Mouse (Mus musculus) lung, embryonic 15.5 days (tissue): ENCODE measurements around the gene Scarb2. TPM values are rescaled to one million over a fixed set of nuclear protein-coding genes. Genes with fewer than 3 reads are reported as not detected.
A peak's percentile ranks its signal among the peaks of the same experiment; 100 is the strongest.

ENCODE experiments used
- ATAC-seq: fragments of 200-750 bp; cut with Nextera tagmentation; 2 replicates; pipeline ENCODE4 v1.8.0; 2017; ENCODE audit warnings: moderate number of reproducible peaks, borderline replicate concordance; ENCODE audit not compliant: low FRiP score, low TSS enrichment; ENCODE audit errors: extremely low read depth
- H3K27ac ChIP-seq: fragments of 300-500 bp; sonication (generic); 2 replicates; pipeline ENCODE4 v1.5.1; 2015; ENCODE audit warnings: moderate library complexity, mild to moderate bottlenecking, inconsistent platforms
- H3K27me3 ChIP-seq: fragments of 300-500 bp; sonication (generic); 2 replicates; pipeline ENCODE4 v1.6.1; 2015; ENCODE audit warnings: inconsistent platforms
- H3K36me3 ChIP-seq: fragments of 300-500 bp; sonication (generic); 2 replicates; pipeline ENCODE4 v1.6.1; 2015; ENCODE audit warnings: inconsistent platforms
- H3K4me1 ChIP-seq: fragments of 300-500 bp; sonication (generic); 2 replicates; pipeline ENCODE4 v1.6.1; 2015; ENCODE audit warnings: inconsistent platforms
- H3K4me2 ChIP-seq: fragments of 300-500 bp; sonication (generic); 2 replicates; pipeline ENCODE4 v1.6.1; 2015; ENCODE audit warnings: inconsistent platforms, mild to moderate bottlenecking, moderate library complexity
- H3K4me3 ChIP-seq: fragments of 300-500 bp; sonication (generic); 2 replicates; pipeline ENCODE4 v1.5.1; 2015; ENCODE audit warnings: mild to moderate bottlenecking, inconsistent platforms
- H3K9ac ChIP-seq: fragments of 300-500 bp; sonication (generic); 2 replicates; pipeline ENCODE4 v1.6.1; 2015; ENCODE audit warnings: inconsistent platforms
- H3K9me3 ChIP-seq: fragments of 300-500 bp; sonication (generic); 2 replicates; pipeline ENCODE4 v1.6.1; 2016; ENCODE audit warnings: inconsistent platforms
- WGBS: fragments of 180-500 bp; shearing (Covaris S2); methylation state at CpG from one replicate; pipeline ENCODE4 v1.1.7; 2015; 5-methylcytosine and 5-hydroxymethylcytosine counted together
- polyA plus RNA-seq: library from polyadenylated mRNA; unstranded; fragments of >200 nt; fragmentation: Nextera tagmentation; extraction: Ambion mirVana; gene quantifications from 2 replicates; pipeline ENCODE4 v1.2.1, GENCODE M21; 2015

The Scarb2 gene
- polyA plus RNA-seq, 1 experiment from 2014 or later, result 17.2 TPM

- H3K4me3 ChIP-seq, result no peak overlapping the region
- H3K27me3 ChIP-seq, result no peaks in the 10 kb centered on the region
- ATAC-seq, result no peak
- H3K4me1 ChIP-seq, result peaks cover 65% of the 10 kb centered on the region
- 51% methylated on average over 4 of the region's 4 CpGs for WGBS
- no peaks in the 10 kb centered on the region for H3K36me3 ChIP-seq
- H3K9me3 ChIP-seq, result no peaks in the 10 kb centered on the region
- H3K27ac ChIP-seq, result no peak overlapping the region
- H3K4me2 ChIP-seq, result no peak overlapping the region
- no peak overlapping the region for H3K9ac ChIP-seq
Observed at GRCm38 (mm10) chr5:92490779-92491178, 15.9 kb downstream of the Scarb2 start.

GRCm38 (mm10) chr5:92490304-92490703 is 16.3 kb downstream of the Scarb2 start:
- no peak for ATAC-seq
- WGBS, result 62% methylated on average over 3 of the region's 3 CpGs
- H3K9ac ChIP-seq, result no peak overlapping the region
- no peaks in the 10 kb centered on the region for H3K36me3 ChIP-seq
- no peaks in the 10 kb centered on the region for H3K9me3 ChIP-seq
- no peak overlapping the region for H3K4me3 ChIP-seq
- peaks cover 61% of the 10 kb centered on the region for H3K4me1 ChIP-seq
- no peak overlapping the region for H3K4me2 ChIP-seq
- no peaks in the 10 kb centered on the region for H3K27me3 ChIP-seq
- no peak overlapping the region for H3K27ac ChIP-seq

GRCm38 (mm10) chr5:92489503-92489902 is 17.1 kb downstream of the Scarb2 start:
- no peaks in the 10 kb centered on the region; the same call in 1 of the 2 replicates for H3K36me3 ChIP-seq
- 8% methylated on average over 4 of the region's 4 CpGs for WGBS
- no peak overlapping the region for H3K9ac ChIP-seq
- peak overlapping the region; percentile 81 for H3K27ac ChIP-seq
- no peak overlapping the region; the same call in 1 of the 2 replicates for H3K4me2 ChIP-seq
- H3K4me3 ChIP-seq, result no peak overlapping the region
- H3K27me3 ChIP-seq, result no peaks in the 10 kb centered on the region
- ATAC-seq, result no peak
- no peaks in the 10 kb centered on the region for H3K9me3 ChIP-seq
- peaks cover 58% of the 10 kb centered on the region for H3K4me1 ChIP-seq

- Histone ChIP-seq H3K4me1 (peaks cover 58% of the 10 kb centered on the region), H3K27me3 (no peaks in the 10 kb centered on the region), H3K36me3 (peaks cover 5% of the 10 kb centered on the region; the same call in 1 of the 2 replicates), H3K9ac (no peak overlapping the region), H3K4me3 (no peak overlapping the region), H3K9me3 (no peaks in the 10 kb centered on the region), H3K27ac (peak overlapping the region; percentile 81), H3K4me2 (peak overlapping the region; percentile 25)
- ATAC-seq, result no peak
- 38% methylated on average over 7 of the region's 7 CpGs for WGBS
Observed at GRCm38 (mm10) chr5:92488961-92489360, 17.7 kb downstream of the Scarb2 start.

- H3K4me2 ChIP-seq, result peak overlapping the region; percentile 25
- H3K4me1 ChIP-seq, result peaks cover 54% of the 10 kb centered on the region
- WGBS, result 34% methylated on average over 3 of the region's 3 CpGs
- H3K9ac ChIP-seq, result no peak overlapping the region
- ATAC-seq, result peak; percentile 79
- H3K4me3 ChIP-seq, result no peak overlapping the region
- H3K27me3 ChIP-seq, result no peaks in the 10 kb centered on the region
- H3K36me3 ChIP-seq, result peaks cover 9% of the 10 kb centered on the region; the same call in 1 of the 2 replicates
- H3K9me3 ChIP-seq, result no peaks in the 10 kb centered on the region
- H3K27ac ChIP-seq, result peak overlapping the region; percentile 81
Observed at GRCm38 (mm10) chr5:92488408-92488807, 18.2 kb downstream of the Scarb2 start.

GRCm38 (mm10) chr5:92486758-92487157 is 19.9 kb downstream of the Scarb2 start:
- no peak overlapping the region for H3K4me3 ChIP-seq
- WGBS, result 76% methylated on average over 3 of the region's 3 CpGs
- H3K4me1 ChIP-seq, result peaks cover 47% of the 10 kb centered on the region
- H3K27me3 ChIP-seq, result no peaks in the 10 kb centered on the region
- no peak overlapping the region for H3K9ac ChIP-seq
- ATAC-seq, result peak; percentile 15; the same call in 1 of the 2 replicates
- H3K36me3 ChIP-seq, result peaks cover 22% of the 10 kb centered on the region
- H3K9me3 ChIP-seq, result no peaks in the 10 kb centered on the region
- H3K27ac ChIP-seq, result no peak overlapping the region
- H3K4me2 ChIP-seq, result no peak overlapping the region

GRCm38 (mm10) chr5:92484880-92485279 is 21.8 kb downstream of the Scarb2 start:
- H3K27me3 ChIP-seq, result no peaks in the 10 kb centered on the region
- peaks cover 22% of the 10 kb centered on the region for H3K36me3 ChIP-seq
- no peaks in the 10 kb centered on the region for H3K9me3 ChIP-seq
- H3K4me2 ChIP-seq, result no peak overlapping the region
- no peak overlapping the region for H3K9ac ChIP-seq
- H3K27ac ChIP-seq, result no peak overlapping the region
- H3K4me1 ChIP-seq, result peaks cover 31% of the 10 kb centered on the region
- 69% methylated on average over 7 of the region's 7 CpGs for WGBS
- no peak for ATAC-seq
- no peak overlapping the region for H3K4me3 ChIP-seq

GRCm38 (mm10) chr5:92472863-92473262 is 33.8 kb downstream of the Scarb2 start:
- Histone ChIP-seq H3K36me3 (no peaks in the 10 kb centered on the region; the same call in 1 of the 2 replicates), H3K9ac (no peak overlapping the region), H3K9me3 (no peaks in the 10 kb centered on the region), H3K4me2 (no peak overlapping the region), H3K27me3 (no peaks in the 10 kb centered on the region), H3K27ac (no peak overlapping the region), H3K4me3 (no peak overlapping the region), H3K4me1 (peaks cover 12% of the 10 kb centered on the region; the same call in 1 of the 2 replicates)
- no peak for ATAC-seq
- 40% methylated on average over 5 of the region's 5 CpGs for WGBS

GRCm38 (mm10) chr5:92471531-92471930 is 35.1 kb downstream of the Scarb2 start:
- H3K4me2 ChIP-seq, result no peak overlapping the region
- no peak for ATAC-seq
- 81% methylated on average over 4 of the region's 4 CpGs for WGBS
- H3K27ac ChIP-seq, result no peak overlapping the region
- no peaks in the 10 kb centered on the region for H3K9me3 ChIP-seq
- no peaks in the 10 kb centered on the region; the same call in 1 of the 2 replicates for H3K36me3 ChIP-seq
- H3K4me1 ChIP-seq, result peaks cover 23% of the 10 kb centered on the region
- no peaks in the 10 kb centered on the region for H3K27me3 ChIP-seq
- H3K9ac ChIP-seq, result no peak overlapping the region
- H3K4me3 ChIP-seq, result no peak overlapping the region

GRCm38 (mm10) chr5:92469201-92470130 is 37.2 kb downstream of the Scarb2 start:
- 83% methylated on average over 18 of the region's 18 CpGs for WGBS
- Histone ChIP-seq H3K9ac (no peak overlapping the region), H3K27ac (no peak overlapping the region), H3K4me1 (peaks cover 23% of the 10 kb centered on the region), H3K4me3 (no peak overlapping the region), H3K9me3 (no peaks in the 10 kb centered on the region), H3K27me3 (no peaks in the 10 kb centered on the region), H3K36me3 (no peaks in the 10 kb centered on the region; the same call in 1 of the 2 replicates), H3K4me2 (no peak overlapping the region)
- ATAC-seq, result no peak

- Histone ChIP-seq H3K9ac (no peak overlapping the region), H3K27ac (no peak overlapping the region), H3K27me3 (no peaks in the 10 kb centered on the region), H3K4me3 (no peak overlapping the region), H3K36me3 (no peaks in the 10 kb centered on the region; the same call in 1 of the 2 replicates), H3K4me1 (peaks cover 23% of the 10 kb centered on the region), H3K4me2 (no peak overlapping the region), H3K9me3 (no peaks in the 10 kb centered on the region)
- ATAC-seq, result no peak
- WGBS, result 80% methylated on average over 6 of the region's 6 CpGs
Observed at GRCm38 (mm10) chr5:92468234-92468633, 38.4 kb downstream of the Scarb2 start.

GRCm38 (mm10) chr5:92467102-92467766 is 39.4 kb downstream of the Scarb2 start:
- H3K27ac ChIP-seq, result peak overlapping the region; percentile 50
- H3K4me3 ChIP-seq, result no peak overlapping the region
- H3K9ac ChIP-seq, result no peak overlapping the region
- H3K9me3 ChIP-seq, result no peaks in the 10 kb centered on the region
- H3K27me3 ChIP-seq, result no peaks in the 10 kb centered on the region
- peaks cover 19% of the 10 kb centered on the region for H3K4me1 ChIP-seq
- H3K4me2 ChIP-seq, result no peak overlapping the region
- WGBS, result 35% methylated on average over 8 of the region's 8 CpGs
- H3K36me3 ChIP-seq, result no peaks in the 10 kb centered on the region; the same call in 1 of the 2 replicates
- ATAC-seq, result peak; percentile 59; the same call in 1 of the 2 replicates
